Mouse (Mus musculus) testis, adult 2 months (tissue): ENCODE measurements at regions not wholly inside any gene's neighbourhood (a gene's known extent, or its start where the extent isn't known, plus 50 kb on each side); places are given as distances from the start of the nearest gene placed in this dataset.

Source experiments
- CTCF ChIP-seq: fragments of 200-500 bp; IDR thresholded peaks from 2 replicates; pipeline ENCODE4 v1.5.1; 2012; ENCODE audit warnings: low read depth, mild to moderate bottlenecking, inconsistent platforms, low read length, moderate library complexity; ENCODE audit not compliant: control insufficient read depth, insufficient read depth, insufficient replicate concordance
- POLR2A ChIP-seq: fragments of 200-500 bp; IDR thresholded peaks from 2 replicates; pipeline ENCODE4 v1.6.1; 2012; ENCODE audit warnings: low read depth, mild to moderate bottlenecking, inconsistent platforms, low read length, moderate library complexity; ENCODE audit not compliant: control insufficient read depth

GRCm38 (mm10) chr4:99379983-99380382, 84.3 kb downstream of the Gm12689 start:
- TF ChIP-seq CTCF (no peak), POLR2A (no peak)
